Mouse (Mus musculus) bone marrow macrophage, adult 2 months (primary cell): ENCODE data around the gene Tmem87b.

ENCODE experiments used
- CTCF ChIP-seq: IDR thresholded peaks from 2 replicates; pipeline ENCODE4 v1.5.1; 2012; ENCODE audit warnings: low read depth, mild to moderate bottlenecking, low read length, moderate library complexity
- POLR2A ChIP-seq: IDR thresholded peaks from 2 replicates; pipeline ENCODE4 v1.6.1; 2012; ENCODE audit warnings: mild to moderate bottlenecking, low read depth, low read length, borderline replicate concordance

GRCm38 (mm10) chr2:128818956-128819643 is 1.2 kb downstream of the Tmem87b start:
- TF ChIP-seq POLR2A, result no peak
- TF ChIP-seq CTCF, result no peak
